Mouse (Mus musculus) ES-E14 (cell line): ENCODE results near the gene Ust. TPM values are rescaled to one million over a fixed set of nuclear protein-coding genes. Genes with fewer than 3 reads are reported as not detected.

ENCODE experiments used
- DNase-seq: peaks from one replicate; pipeline ENCODE4 v3.0.0-alpha.2; 2013; ENCODE audit warnings: low read depth, low spot score
- H3K27ac ChIP-seq: 2 replicates; pipeline ENCODE4 v1.5.1; 2012; ENCODE audit warnings: low read depth, mild to moderate bottlenecking, low read length, moderate library complexity, mixed read lengths; ENCODE audit not compliant: poor library complexity, insufficient read depth, severe bottlenecking
- H3K36me3 ChIP-seq: 2 replicates; pipeline ENCODE4 v1.6.1; 2012; ENCODE audit warnings: mild to moderate bottlenecking, low read length, moderate library complexity, mixed read lengths; ENCODE audit not compliant: control insufficient read depth, poor library complexity, insufficient read depth, severe bottlenecking
- H3K4me1 ChIP-seq, 2 experiments: fragments of 150-350 bp in 1 of 2; sonication (generic) in 1 of 2; 2 replicates each; pipeline ENCODE4 v1.6.1; 2012; ENCODE audit warnings: low read length in 2 of 2, mild to moderate bottlenecking in 1 of 2, mixed read lengths in 1 of 2; ENCODE audit not compliant: control insufficient read depth in 2 of 2, insufficient read depth in 2 of 2, poor library complexity in 1 of 2
- H3K4me3 ChIP-seq, 2 experiments: fragments of 150-350 bp in 1 of 2; sonication (generic) in 1 of 2; 2 replicates each; pipeline ENCODE4 v1.5.1; 2012; ENCODE audit warnings: low read length in 2 of 2, low read depth in 1 of 2, mild to moderate bottlenecking in 1 of 2, mixed read lengths in 1 of 2; ENCODE audit not compliant: insufficient read depth in 1 of 2, poor library complexity in 1 of 2, severe bottlenecking in 1 of 2
- H3K9ac ChIP-seq: 2 replicates; pipeline ENCODE4 v1.6.1; 2012; ENCODE audit warnings: low read depth, mild to moderate bottlenecking, low read length, mixed read lengths; ENCODE audit not compliant: poor library complexity, insufficient read depth, severe bottlenecking
- H3K9me3 ChIP-seq: fragments of 150-350 bp; sonication (generic); 2 replicates; pipeline ENCODE4 v1.6.1; 2012; ENCODE audit warnings: low read depth, mild to moderate bottlenecking, low read length; ENCODE audit not compliant: control insufficient read depth, insufficient read depth
- CHD2 ChIP-seq: IDR thresholded peaks from 2 replicates; pipeline ENCODE4 v1.6.1; 2014; ENCODE audit warnings: mild to moderate bottlenecking, low read depth, low read length, inconsistent platforms
- HCFC1 ChIP-seq: IDR thresholded peaks from 2 replicates; pipeline ENCODE4 v1.6.1; 2012; ENCODE audit warnings: low read length, inconsistent platforms, borderline replicate concordance; ENCODE audit not compliant: insufficient read depth
- MAFK ChIP-seq: IDR thresholded peaks from 2 replicates; pipeline ENCODE4 v1.6.1; 2014; ENCODE audit warnings: mild to moderate bottlenecking, low read depth, low read length, inconsistent platforms; ENCODE audit not compliant: insufficient read depth
- ZC3H11A ChIP-seq: IDR thresholded peaks from 2 replicates; pipeline ENCODE4 v1.6.1; 2012; ENCODE audit warnings: low read depth, mild to moderate bottlenecking, inconsistent platforms, low read length, borderline replicate concordance
- ZNF384 ChIP-seq: IDR thresholded peaks from 2 replicates; pipeline ENCODE4 v1.6.1; 2012; ENCODE audit warnings: low read depth, low read length, inconsistent platforms
- in situ Hi-C, 2 experiments: fragments of 600-800 bp; cut with MboI; formaldehyde crosslinking; loops; one replicate each; pipeline ENCODE4 v1.15.1; 2025; ENCODE audit warnings: low sequenced_read_pairs in 2 of 2, inconsistent platforms in 1 of 2; ENCODE audit not compliant: unreplicated experiment in 2 of 2
- total RNA-seq: library from RNA; depleted of rRNA; stranded (reverse); fragments of 300-350 nt; gene quantifications from 2 replicates; pipeline ENCODE4 v1.2.3, GENCODE M21; 2012

Gene Ust
- total RNA-seq, 1 experiment, result 4.9 TPM

DNA sequence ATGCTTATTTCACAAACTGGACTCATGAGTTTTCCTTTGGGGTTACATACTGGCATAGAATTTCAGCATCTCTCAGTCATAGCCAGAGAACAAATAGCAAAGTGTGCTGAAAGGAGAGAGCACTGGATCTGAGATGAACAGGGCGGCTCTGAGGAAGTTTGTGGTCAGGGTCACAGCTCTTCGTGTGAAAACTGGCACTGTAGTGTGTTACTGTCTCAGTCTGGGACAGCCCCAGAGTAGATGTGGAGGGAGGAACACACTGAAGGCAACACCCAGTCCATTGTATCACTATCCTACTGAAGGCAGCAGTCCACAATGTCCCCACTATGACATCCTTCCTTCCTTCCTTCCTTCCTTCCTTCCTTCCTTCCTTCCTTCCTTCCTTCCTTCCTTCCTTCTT lies 321.0 kb downstream of the Ust start:
- Histone ChIP-seq H3K27ac (no peak overlapping the region), H3K9me3 (no peaks in the 10 kb centered on the region), H3K9ac (no peak overlapping the region), H3K36me3 (no peaks in the 10 kb centered on the region), H3K4me3 (no peak overlapping the region), H3K4me1 (peaks cover 0 to 4% of the 10 kb centered on the region in 2 experiments; a peak in 1 of 4 replicates)
- no peak for DNase-seq
- in situ Hi-C loops, result loop anchor here (5.0 to 10.0 kb wide), 2 partner anchors 313 to 315 kb away; no protein-coding TSS in a partner anchor
- TF ChIP-seq MAFK (no peak), CHD2 (no peak), ZC3H11A (no peak), ZNF384 (no peak), HCFC1 (no peak)

DNA sequence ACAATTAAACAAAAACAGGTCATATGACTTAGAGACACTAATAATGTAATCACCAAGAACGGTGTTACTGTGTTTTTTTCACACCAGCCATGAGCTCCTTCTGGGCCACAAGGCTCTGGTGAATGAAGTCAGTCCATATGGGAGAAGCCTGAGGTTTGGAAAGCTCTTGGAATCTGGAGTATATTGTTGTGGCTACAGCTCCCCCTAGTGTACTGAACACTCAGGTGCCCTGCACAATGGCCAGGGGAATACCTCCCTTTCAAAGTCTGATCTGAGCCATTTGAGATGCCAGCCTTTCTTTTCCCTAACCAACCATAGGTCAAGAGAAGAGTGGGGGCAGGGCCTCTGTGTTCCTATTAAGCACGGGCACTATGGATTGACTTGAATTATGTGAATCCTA lies 322.3 kb downstream of the Ust start:
- Histone ChIP-seq H3K4me1 (peaks cover 0 to 4% of the 10 kb centered on the region in 2 experiments; a peak in 1 of 4 replicates), H3K9ac (no peak overlapping the region), H3K36me3 (no peaks in the 10 kb centered on the region), H3K4me3 (no peak overlapping the region), H3K9me3 (no peaks in the 10 kb centered on the region), H3K27ac (no peak overlapping the region)
- peak; percentile 76 for DNase-seq
- TF ChIP-seq CHD2 (no peak), ZC3H11A (peak; percentile 99)
- in situ Hi-C loops, result loop anchor here (5.0 to 10.0 kb wide), 2 partner anchors 311 to 314 kb away; no protein-coding TSS in a partner anchor

GRCm38 (mm10) chr10:8195730-8196129 lies 322.9 kb downstream of the Ust start:
- Histone ChIP-seq H3K9ac (no peak overlapping the region), H3K9me3 (no peaks in the 10 kb centered on the region), H3K4me1 (peaks cover 0 to 4% of the 10 kb centered on the region in 2 experiments; a peak in 1 of 4 replicates), H3K4me3 (no peak overlapping the region), H3K27ac (no peak overlapping the region), H3K36me3 (no peaks in the 10 kb centered on the region)
- in situ Hi-C loops, result loop anchor here (5.0 to 10.0 kb wide), 2 partner anchors 311 to 313 kb away; no protein-coding TSS in a partner anchor
- TF ChIP-seq ZNF384, result no peak
- no peak for DNase-seq

DNA sequence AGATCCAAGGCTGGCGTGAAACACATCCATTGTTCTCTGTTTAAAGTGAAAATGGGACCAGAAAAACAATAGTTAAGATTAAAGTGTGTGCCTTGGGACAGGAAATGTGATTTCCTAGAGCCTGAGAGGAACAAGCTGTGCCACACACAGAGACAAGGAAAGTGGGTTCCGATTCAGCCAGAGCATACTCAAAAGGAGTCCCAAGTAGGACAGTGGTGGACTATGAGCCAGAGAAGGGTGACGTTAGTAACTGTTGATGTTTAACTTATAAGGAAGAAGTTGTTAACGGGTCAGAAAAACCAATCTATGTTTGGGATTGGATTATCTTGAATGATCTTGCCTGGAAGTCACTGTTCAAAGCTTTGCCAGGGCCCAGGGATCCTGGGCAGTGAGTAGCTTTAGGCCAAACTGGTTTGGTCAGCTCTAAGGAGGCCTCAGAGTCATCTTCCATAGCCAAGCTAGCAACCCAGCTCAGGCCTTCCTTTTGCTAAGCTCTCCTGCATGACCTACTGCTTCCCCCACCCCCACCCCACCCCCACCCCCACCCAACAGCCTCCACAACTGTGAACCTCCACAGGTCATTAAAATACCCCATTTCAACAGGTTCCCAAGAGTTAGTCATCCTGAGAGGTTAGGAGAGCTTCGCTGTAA lies 329.2 kb downstream of the Ust start:
- no peak overlapping the region for H3K27ac ChIP-seq
- no peaks in the 10 kb centered on the region for H3K4me1 ChIP-seq
- TF ChIP-seq ZC3H11A (no peak), HCFC1 (no peak), ZNF384 (no peak), MAFK (no peak), CHD2 (no peak)
- DNase-seq, result no peak
- H3K9me3 ChIP-seq, result no peaks in the 10 kb centered on the region
- no peaks in the 10 kb centered on the region for H3K36me3 ChIP-seq
- no peak overlapping the region for H3K9ac ChIP-seq
- in situ Hi-C loops, result no loop called here
- no peak overlapping the region for H3K4me3 ChIP-seq

DNA sequence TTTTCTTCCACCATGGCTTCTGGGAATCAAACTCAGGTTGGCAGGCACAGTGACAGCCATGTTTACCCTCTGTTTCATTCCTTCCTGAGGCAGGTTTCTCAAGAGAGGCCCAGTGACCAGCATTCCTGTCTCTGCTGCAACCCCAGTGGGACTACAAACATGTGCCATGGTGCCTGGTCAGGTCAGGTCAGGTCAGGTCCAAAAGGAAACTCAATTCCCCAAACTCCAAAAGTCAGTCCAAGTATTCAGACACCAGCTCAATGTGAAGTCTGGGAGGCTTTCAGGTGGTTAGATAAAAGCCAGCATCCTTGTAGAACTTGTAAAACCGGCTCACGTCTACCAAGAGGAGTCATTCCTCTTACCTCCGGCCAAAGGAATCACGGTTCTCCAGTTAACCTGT lies 333.0 kb downstream of the Ust start:
- Histone ChIP-seq H3K9ac (no peak overlapping the region), H3K4me3 (no peak overlapping the region), H3K36me3 (no peaks in the 10 kb centered on the region), H3K27ac (no peak overlapping the region), H3K4me1 (no peaks in the 10 kb centered on the region), H3K9me3 (no peaks in the 10 kb centered on the region)
- no peak for DNase-seq
- no peak for TF ChIP-seq HCFC1
- no peak for TF ChIP-seq MAFK
- TF ChIP-seq ZC3H11A, result no peak
- no peak for TF ChIP-seq ZNF384
- TF ChIP-seq CHD2, result no peak
- in situ Hi-C loops, result no loop called here
